Mouse (Mus musculus) cerebellum, adult 2 months (tissue): ENCODE data around the gene Ano8. TPM values are rescaled to one million over a fixed set of nuclear protein-coding genes. Genes with fewer than 3 reads are reported as not detected.

Source experiments
- DNase-seq, 2 experiments: peaks; one replicate each; pipeline ENCODE4 v3.0.0; 2021
- H3K27ac ChIP-seq: fragments of 200-500 bp; 2 replicates; pipeline ENCODE4 v1.5.1; 2012; ENCODE audit warnings: low read length, control low read depth, inconsistent platforms; ENCODE audit not compliant: insufficient read depth
- H3K27me3 ChIP-seq: fragments of 200-500 bp; 2 replicates; pipeline ENCODE4 v1.6.1; 2012; ENCODE audit warnings: inconsistent platforms, mild to moderate bottlenecking, low read length, moderate library complexity; ENCODE audit not compliant: control insufficient read depth, insufficient read depth
- H3K4me1 ChIP-seq: fragments of 200-500 bp; 2 replicates; pipeline ENCODE4 v1.6.1; 2011; ENCODE audit warnings: low read length; ENCODE audit not compliant: control insufficient read depth, insufficient read depth
- H3K4me3 ChIP-seq: fragments of 200-500 bp; replicated peaks from 2 replicates; pipeline ENCODE3; 2011; ENCODE audit warnings: mild to moderate bottlenecking, low read depth, low read length, control low read depth; ENCODE audit not compliant: insufficient read depth
- CTCF ChIP-seq: fragments of 200-500 bp; IDR thresholded peaks from 2 replicates; pipeline ENCODE4 v1.5.1; 2011; ENCODE audit warnings: low read depth, mild to moderate bottlenecking, control low read depth, low read length, moderate library complexity, borderline replicate concordance; ENCODE audit not compliant: insufficient read depth
- POLR2A ChIP-seq: fragments of 200-500 bp; IDR thresholded peaks from 2 replicates; pipeline ENCODE4 v1.6.1; 2011; ENCODE audit warnings: low read length, control low read depth, borderline replicate concordance; ENCODE audit not compliant: insufficient read depth
- WGBS: fragments of 180-500 bp; shearing (Covaris S2); methylation state at CpG from one replicate; pipeline ENCODE4 v1.1.7; 2018; 5-methylcytosine and 5-hydroxymethylcytosine counted together
- polyA plus RNA-seq: library from polyadenylated mRNA; depleted of rRNA; stranded (reverse); fragments of >200 nt; gene quantifications from 2 replicates; pipeline ENCODE4 v1.2.3, GENCODE M21; 2012

The Ano8 gene
- polyA plus RNA-seq, 1 experiment: 76.2 TPM

DNA sequence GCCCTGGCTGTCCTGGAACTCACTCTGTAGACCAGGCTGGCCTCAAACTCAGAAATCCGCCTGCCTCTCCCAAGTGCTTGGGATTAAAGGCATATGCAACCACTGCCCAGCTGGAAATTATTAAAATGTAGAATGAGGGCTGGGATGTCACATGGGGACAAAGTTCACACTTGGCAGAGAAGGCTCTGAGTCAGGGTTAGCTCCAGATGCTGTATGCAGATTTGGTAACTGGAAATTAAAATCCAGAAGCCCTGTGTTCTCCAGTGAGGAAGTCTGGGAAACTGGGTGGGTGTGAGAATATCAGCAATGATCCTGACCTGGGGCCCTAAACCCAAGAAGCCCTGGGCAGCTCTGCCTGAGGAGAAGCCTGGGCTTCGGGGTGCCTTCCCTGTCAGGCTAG lies 23.6 kb upstream of the Ano8 start:
- no peaks in the 10 kb centered on the region for H3K27me3 ChIP-seq
- WGBS: 67% methylated on average over 2 of the region's 2 CpGs
- TF ChIP-seq CTCF: no peak
- TF ChIP-seq POLR2A: no peak

GRCm38 (mm10) chr8:71507589-71508104 lies 21.9 kb upstream of the Ano8 start:
- WGBS: under 1% methylated on average over 61 of the region's 61 CpGs
- no peaks in the 10 kb centered on the region for H3K27me3 ChIP-seq
- peak; percentile 84 to 88 for DNase-seq
- H3K27ac ChIP-seq: 0 out of 2 replicates have a peak overlapping the region, but pooled peaks have one; percentile 6
- peaks cover 13% of the 10 kb centered on the region for H3K4me1 ChIP-seq
- no peak for TF ChIP-seq CTCF
- TF ChIP-seq POLR2A: peak; percentile 63; the same call in 1 of the 2 replicates
- peak overlapping the region; percentile 60 for H3K4me3 ChIP-seq

More for the DNA sequence above, 23.6 kb upstream of the Ano8 start:
- Histone ChIP-seq H3K4me3 (no peak overlapping the region), H3K27ac (no peak overlapping the region), H3K4me1 (peaks cover 13% of the 10 kb centered on the region)
- DNase-seq: no peak

GRCm38 (mm10) chr8:71505979-71506378 lies 20.2 kb upstream of the Ano8 start:
- WGBS: 10% methylated on average over 4 of the region's 4 CpGs
- peak; percentile 74 to 78 for DNase-seq
- Histone ChIP-seq H3K4me3 (no peak overlapping the region), H3K4me1 (peaks cover 13% of the 10 kb centered on the region), H3K27me3 (no peaks in the 10 kb centered on the region), H3K27ac (no peak overlapping the region)
- TF ChIP-seq CTCF (no peak), POLR2A (no peak)

GRCm38 (mm10) chr8:71505326-71505725 lies 19.6 kb upstream of the Ano8 start:
- H3K4me3 ChIP-seq: no peak overlapping the region
- H3K4me1 ChIP-seq: peaks cover 13% of the 10 kb centered on the region
- TF ChIP-seq CTCF: no peak
- TF ChIP-seq POLR2A: no peak
- WGBS: 95% methylated on average over 4 of the region's 4 CpGs
- H3K27ac ChIP-seq: no peak overlapping the region
- no peak for DNase-seq
- no peaks in the 10 kb centered on the region for H3K27me3 ChIP-seq

DNA sequence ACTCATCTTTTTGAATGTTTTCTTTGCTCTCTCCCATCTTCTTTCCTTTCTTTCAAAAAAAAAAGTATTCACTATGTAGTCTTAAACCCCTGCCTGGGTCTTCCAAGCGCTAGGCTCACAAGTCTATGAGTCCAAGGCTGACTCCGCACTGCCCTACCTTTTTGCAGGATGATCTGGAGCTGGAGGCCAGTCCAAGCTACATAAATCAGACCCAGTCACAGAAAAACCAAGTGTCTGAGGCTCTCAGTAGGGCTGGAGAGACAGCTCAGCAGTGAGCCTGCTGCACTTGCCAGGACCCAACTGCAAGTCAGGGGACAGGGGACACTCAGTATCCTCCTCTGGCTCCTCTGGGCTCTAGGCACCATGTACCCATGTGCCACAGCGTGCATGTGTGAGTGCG lies 18.6 kb upstream of the Ano8 start:
- Histone ChIP-seq H3K27me3 (no peaks in the 10 kb centered on the region), H3K4me1 (peaks cover 14% of the 10 kb centered on the region), H3K4me3 (no peak overlapping the region), H3K27ac (no peak overlapping the region)
- no peak for DNase-seq
- 97% methylated on average over 4 of the region's 4 CpGs for WGBS
- no peak for TF ChIP-seq POLR2A
- no peak for TF ChIP-seq CTCF

DNA sequence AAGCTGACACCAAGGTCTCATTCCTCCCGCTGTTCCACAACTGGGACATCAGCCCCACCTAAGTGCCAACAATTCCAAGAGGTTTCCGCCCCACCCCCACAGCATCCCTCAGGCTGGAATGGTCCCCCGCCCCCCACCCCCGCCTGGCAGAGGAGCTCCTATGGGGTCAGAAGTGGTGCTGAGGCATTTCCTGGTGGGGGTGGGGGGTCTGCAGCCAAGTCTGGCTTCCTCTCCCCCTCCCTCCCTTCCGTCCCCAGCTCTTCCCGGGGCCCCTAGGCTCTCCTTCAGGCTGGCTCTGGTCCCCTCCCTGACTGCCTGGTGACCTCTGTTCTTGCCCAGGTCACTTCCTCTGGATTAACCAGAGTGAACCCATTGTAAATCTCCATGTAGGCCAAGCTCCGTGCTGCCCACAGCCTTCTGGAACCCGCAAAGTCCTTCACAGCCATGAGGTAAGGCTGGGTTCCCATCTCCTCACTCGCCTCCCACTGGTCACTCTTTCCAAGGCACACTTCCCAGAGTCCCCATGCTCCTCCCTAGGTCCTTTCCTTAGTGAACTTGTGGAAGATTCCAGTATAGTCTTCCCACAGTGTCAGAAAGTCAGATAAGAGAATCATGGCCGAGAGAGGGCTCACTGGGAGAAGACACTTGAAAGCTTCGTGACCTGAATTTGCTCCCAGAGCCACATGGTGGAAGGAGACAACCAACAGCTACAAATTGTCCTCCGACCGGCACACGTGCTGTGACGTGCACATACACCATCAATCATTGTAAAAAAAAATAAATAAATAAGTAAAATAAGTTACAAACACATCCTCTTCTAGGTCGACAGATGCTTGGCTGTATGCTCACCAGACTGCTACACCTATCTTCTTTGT lies 13.3 kb upstream of the Ano8 start:
- H3K4me3 ChIP-seq: no peak overlapping the region
- peak in 1 of 2 experiments; percentile 27 for DNase-seq
- WGBS: 51% methylated on average over 16 of the region's 16 CpGs
- H3K27ac ChIP-seq: no peak overlapping the region
- H3K27me3 ChIP-seq: no peaks in the 10 kb centered on the region
- H3K4me1 ChIP-seq: peaks cover 28% of the 10 kb centered on the region
- TF ChIP-seq CTCF (no peak), POLR2A (no peak)

- WGBS: 32% methylated on average over 15 of the region's 15 CpGs
- peak in 1 of 2 experiments; percentile 42 for DNase-seq
Measured at GRCm38 (mm10) chr8:71497881-71498501, 12.2 kb upstream of the Ano8 start.

More at GRCm38 (mm10) chr8:71497881-71498501, 12.2 kb upstream of the Ano8 start:
- Histone ChIP-seq H3K27me3 (no peaks in the 10 kb centered on the region), H3K4me1 (peaks cover 28% of the 10 kb centered on the region), H3K4me3 (no peak overlapping the region), H3K27ac (peak overlapping the region; percentile 84)
- TF ChIP-seq POLR2A: no peak
- no peak for TF ChIP-seq CTCF
